Mouse (Mus musculus): ENCODE results near the gene Smyd3.

The Smyd3 gene

DNA sequence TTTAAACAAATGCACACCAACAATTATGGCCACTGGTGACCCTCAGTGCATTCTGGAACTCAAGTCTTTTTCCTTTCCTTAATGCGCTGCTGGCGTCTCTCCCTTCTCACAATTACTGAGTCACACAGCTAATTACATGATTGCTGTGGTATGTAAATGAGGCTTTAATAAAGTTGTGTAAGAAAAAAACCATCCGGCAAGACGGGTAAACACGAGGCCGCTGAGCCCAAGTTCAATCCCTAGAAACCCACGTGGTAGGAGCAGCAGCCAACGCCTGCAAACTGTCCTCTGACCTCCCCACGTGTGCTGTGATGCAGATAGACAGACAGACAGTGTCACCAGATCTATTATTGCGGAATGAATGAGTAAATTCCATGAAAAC, 58.9 kb downstream of the Smyd3 start:
- no peak for DNase-seq (ENCODE audit: low spot score)

DNA sequence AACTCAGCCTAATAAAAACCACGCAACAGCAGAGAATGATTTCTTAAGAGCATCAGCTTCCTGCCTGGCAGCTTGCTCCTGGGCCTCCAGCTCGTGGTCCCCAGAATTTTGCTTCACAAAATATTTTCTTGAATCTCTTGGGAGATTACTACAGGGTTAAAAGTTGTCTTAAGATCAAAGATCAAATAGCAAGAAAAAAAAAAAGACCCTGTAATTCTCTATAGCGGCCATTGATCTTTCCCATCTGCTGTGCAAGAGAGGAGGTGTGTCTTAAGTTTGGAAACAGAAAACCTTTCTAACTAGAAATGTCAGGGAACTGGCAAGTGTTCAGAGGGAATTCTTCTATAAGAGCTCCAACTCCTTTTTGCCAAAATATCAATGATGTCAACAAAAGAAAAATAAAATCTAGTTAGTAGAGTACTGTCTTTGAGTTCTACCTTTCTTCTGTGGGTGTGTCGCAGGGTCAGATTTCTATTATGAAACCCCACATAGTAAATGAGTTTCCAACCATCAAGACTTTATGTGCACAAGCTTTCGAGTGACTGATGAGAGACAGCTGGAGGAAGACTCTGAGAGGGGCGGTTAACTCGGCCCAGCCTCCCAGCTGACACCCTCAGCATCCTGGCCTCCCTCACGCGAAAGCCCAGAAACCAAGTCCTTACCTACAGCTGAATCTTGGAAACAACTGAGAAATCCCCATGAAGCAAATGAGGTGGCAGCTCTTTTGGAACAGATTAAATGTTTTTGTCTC, 59.4 kb downstream of the Smyd3 start:
- no peak for DNase-seq (ENCODE audit: low spot score)

DNA sequence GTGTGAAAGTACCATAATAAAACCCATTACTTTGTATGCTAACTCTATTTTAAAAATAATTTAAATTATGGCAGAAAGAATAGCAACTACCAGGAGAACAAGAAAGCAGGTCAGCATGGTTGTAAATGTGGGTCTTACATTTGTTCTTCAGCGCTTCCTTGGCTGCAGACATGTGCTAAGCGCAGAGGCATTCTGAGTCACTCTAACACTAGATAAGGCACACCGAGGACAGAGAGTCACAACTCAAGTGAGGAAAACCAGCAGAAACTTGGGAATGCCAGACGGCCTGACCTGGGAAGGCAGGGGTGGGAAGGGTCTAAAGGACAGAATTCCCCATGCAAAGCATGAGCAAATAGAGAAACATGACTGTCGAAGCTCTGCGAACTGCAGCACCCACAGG, 63.2 kb downstream of the Smyd3 start:
- no peak for DNase-seq (ENCODE audit: low spot score)

DNA sequence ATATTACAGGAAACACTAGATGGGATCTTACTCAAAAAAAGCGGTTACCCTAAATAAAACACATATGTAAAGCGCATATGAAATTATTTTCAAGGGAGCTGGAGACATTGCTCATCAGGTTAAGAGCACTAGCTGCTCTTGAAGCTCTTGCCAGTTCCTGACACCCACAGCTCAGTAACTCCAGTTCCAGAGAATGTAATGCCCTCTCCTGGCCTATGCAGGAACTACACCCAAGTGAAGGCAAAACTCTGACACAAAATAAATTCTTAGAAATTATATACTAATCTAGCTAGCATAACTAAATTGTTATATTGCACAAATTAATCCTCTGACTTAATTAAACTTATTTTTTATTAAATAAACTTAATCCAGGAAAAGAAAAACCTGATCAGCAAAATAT, 66.6 kb downstream of the Smyd3 start:
- peak; percentile 62 for DNase-seq (ENCODE audit: low spot score)

GRCm38 (mm10) chr1:179446845-179447212, 71.0 kb downstream of the Smyd3 start:
- no peak for DNase-seq (ENCODE audit: low spot score)

DNA sequence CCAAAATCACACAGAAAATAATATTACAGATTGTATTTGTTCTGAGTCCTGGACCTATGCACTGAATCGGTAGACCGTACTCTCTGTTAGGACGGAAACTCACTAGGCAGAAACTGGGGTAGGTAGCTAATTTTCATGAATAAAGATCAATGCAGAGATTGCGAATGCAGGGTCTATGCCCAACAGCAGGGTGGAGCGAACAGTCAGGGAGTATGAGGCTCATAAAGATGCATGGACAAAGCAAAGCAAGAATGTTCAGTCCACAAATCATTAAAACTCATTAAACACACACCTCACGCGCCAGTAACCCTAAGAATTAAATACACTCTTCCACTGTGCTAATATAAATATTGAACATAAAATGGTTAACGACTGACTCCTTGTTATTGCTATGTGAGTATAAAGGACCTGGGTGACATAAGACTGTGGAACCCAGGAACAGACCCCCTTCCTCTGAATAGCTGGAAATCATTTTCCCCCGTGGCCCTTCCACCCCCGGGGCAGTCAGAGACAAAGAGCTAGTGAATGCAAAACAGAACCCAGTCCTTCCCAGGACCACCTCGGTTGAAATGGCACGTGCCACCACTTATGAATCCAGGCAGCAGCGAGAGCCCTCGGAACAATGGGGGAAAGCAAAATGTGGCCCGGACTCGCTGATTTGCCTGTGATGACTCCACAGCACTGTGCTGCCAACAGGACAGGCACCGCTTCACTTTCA, 71.6 kb downstream of the Smyd3 start:
- DNase-seq (ENCODE audit: low spot score), result no peak

DNA sequence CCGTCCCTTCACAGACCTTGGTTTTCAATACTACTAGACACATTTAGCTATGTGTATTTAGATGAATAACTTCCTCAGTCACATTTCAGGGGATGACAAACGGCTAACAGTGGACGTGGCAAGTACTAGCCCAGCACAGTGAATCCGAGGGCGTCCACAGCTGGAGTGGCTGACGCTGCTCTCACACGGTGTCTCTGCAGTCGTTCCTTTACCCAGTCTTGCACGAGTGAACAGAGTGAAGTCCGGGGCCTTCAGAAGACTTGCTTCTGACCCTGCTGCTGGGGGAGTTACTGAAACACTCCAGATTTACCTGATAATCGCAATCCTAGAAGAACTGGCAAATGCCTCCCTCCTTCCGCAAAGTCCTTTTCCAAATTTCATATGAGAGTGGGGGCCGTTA, 74.0 kb downstream of the Smyd3 start:
- no peak for DNase-seq (ENCODE audit: low spot score)

GRCm38 (mm10) chr1:179443423-179443822, 74.4 kb downstream of the Smyd3 start:
- DNase-seq (ENCODE audit: low spot score), result no peak

DNA sequence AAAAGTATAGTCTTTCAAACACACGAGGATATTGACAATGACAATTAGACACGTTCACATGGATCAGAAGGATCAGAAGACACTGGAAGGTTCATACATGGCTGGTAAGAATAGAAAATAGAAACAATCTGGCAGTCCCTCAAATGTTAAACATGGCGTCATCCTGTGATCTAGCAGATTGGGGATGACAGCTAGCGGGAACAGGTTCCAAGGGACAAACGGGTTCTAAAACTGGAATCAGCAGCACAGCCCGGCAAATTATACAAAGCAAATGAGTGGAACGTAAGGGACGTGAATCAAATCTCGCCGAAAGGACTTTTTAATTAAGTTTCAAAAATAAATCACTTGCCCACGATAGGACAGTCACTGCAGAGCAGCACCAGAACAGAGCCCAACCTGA, 81.2 kb downstream of the Smyd3 start:
- DNase-seq (ENCODE audit: low spot score), result no peak

DNA sequence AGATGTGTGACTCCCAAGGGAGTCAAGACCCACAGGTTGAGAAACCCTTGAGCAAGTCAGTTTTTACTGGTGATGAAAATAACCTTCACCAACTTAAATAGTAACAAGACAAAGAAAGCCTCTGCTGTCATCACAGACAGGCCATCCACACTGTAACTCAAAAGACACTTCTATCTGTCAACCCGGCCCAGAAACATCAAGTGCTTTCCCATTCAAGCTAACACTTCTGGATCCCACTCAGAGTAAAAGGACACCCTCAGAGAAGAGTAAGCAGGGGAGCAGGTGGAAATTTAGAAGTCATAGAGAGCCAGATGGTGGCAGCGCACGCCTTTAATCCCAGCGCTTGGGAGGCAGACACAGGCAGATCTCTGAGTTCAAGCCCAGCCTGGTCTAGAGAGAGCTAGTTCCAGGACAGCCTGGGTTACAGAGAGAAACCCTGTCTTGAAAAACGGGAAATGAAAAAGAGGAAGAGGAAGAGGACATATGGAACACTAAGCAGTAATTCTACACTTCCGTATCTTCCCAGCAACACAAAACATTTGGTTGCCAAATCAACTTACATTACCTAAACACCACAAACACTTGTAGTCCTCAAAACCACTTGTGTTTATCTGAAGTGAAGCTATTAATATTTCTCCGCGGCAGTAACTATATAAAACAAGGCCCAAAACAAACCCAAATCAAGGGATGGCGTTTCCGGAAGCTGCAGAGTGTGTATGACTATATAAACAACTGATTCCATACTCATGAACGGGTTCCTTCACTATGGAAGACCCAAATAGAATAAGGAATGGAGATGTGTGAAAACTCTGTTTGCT, 83.2 kb downstream of the Smyd3 start:
- DNase-seq (ENCODE audit: low spot score), result no peak

DNA sequence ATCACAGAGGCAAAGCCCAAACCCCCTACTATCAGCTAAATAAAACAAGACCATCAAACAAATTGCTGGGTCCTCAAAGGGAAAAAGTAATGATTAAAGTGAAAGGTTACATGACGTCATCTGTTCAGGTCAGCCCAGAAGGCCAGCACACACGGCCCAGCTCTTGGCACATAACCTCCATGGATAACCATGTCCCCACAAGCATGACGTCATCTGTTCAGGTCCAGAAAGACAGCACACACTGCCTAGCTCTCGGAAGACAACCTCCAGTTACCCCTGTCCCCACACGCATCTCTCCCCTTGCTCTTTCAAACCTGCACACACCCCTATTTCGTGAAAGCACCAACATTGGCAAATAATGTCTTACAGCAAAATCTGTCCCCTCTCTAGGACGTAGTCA, 84.0 kb downstream of the Smyd3 start:
- no peak for DNase-seq (ENCODE audit: low spot score)

GRCm38 (mm10) chr1:179433355-179433754, 84.5 kb downstream of the Smyd3 start:
- no peak for DNase-seq (ENCODE audit: low spot score)

GRCm38 (mm10) chr1:179430077-179430476, 87.8 kb downstream of the Smyd3 start:
- DNase-seq (ENCODE audit: low spot score), result no peak

- DNase-seq (ENCODE audit: low spot score), result no peak
Measured at GRCm38 (mm10) chr1:179424879-179425472, 92.9 kb downstream of the Smyd3 start.

- no peak for DNase-seq (ENCODE audit: low spot score)
Measured at GRCm38 (mm10) chr1:179419091-179419490, 98.8 kb downstream of the Smyd3 start.

- DNase-seq (ENCODE audit: low spot score), result no peak
Measured at GRCm38 (mm10) chr1:179408086-179408485, 109.8 kb downstream of the Smyd3 start.

- DNase-seq (ENCODE audit: low spot score), result no peak
Measured at GRCm38 (mm10) chr1:179400835-179401234, 117.0 kb downstream of the Smyd3 start.

DNA sequence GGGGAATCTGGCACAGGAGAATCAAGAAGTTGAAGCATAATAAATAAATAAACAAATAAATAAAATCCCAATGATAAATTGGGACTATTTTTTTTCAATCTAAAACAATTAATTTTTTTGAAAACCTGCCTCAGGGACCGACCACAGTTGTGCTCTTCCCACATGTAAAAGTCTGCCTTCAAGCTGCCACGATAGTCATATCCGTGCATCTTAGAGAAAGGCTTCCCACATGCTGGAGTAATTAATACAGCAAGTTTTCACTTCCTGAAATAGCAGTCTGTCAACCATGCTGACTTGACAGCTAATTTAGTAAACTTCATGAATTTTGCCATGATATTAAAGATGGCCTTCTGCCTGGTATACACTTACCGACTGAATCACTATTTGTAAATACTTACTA, 119.2 kb downstream of the Smyd3 start:
- no peak for DNase-seq (ENCODE audit: low spot score)

GRCm38 (mm10) chr1:179386237-179386975, 131.4 kb downstream of the Smyd3 start:
- no peak for DNase-seq (ENCODE audit: low spot score)

DNA sequence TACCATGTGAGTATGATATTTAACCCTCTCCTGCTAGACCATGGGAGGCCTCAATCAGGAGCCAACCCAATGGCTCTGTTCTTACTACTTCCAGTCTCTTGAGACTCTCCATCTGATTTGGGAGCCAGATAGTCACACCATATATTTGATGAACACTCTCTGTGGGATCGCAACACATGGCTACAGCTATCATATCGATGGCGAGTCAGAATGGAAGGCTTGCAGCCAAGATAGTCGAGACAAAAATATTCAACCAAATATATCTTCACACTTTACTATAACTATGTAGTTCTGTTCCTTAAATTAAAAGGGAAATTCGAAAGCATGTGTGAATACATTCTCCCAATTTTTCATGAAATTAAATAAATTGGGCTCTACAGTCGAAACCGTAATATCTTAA, 132.2 kb downstream of the Smyd3 start:
- no peak for DNase-seq (ENCODE audit: low spot score)

- DNase-seq (ENCODE audit: low spot score), result no peak
Measured at GRCm38 (mm10) chr1:179384296-179384695, 133.5 kb downstream of the Smyd3 start.

- DNase-seq (ENCODE audit: low spot score), result no peak
Measured at GRCm38 (mm10) chr1:179378102-179378501, 139.7 kb downstream of the Smyd3 start.
